ENCODE assay signal across 10 mouse cellular contexts in the genomic region with DNA sequence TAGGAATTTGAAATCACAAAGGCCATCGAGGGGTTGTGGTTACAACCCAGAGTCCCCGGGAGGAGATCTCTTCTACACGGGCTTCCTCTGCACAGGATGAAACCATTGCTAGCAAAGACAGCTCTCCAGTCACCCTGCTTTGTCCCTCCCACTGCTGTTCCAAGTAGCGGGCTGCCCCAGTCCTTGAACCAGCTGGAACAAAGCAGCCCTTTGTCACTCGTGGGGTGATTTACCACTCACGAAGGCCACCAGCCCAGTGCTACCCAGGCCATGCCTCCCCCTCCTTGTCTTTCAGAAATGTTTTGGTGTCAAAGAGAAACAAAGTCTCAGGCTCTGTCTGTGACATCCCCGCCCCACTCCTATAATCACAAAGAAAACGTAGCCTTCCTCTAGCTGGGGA. TPM values are rescaled to one million over a fixed set of nuclear protein-coding genes. Genes with fewer than 3 reads are reported as not detected.
DNase-seq lines count a peak whose midpoint lies in the region; ATAC-seq and TF ChIP-seq lines count a peak whose summit lies in the region.
"Had no signal": no experiment of that assay in that cellular context is flagged by ENCODE, and none has a peak within 500 bp of the region (broad histone marks: within the 10 kb centered on the region; RNA-seq: fewer than 3 reads in every experiment).

No protein-coding gene starts in this region.

- peak overlapping the region; percentile 81 for H3K27ac ChIP-seq in heart, adult 2 months
- H3K27ac ChIP-seq in lung, embryonic 14.5 days (ENCODE audit: low read depth): 0 out of 2 replicates have a peak overlapping the region, but pooled peaks have one; percentile 30
- H3K27ac ChIP-seq in cortical plate, adult 2 months (ENCODE audit: insufficient read depth, low read length): 0 out of 2 replicates have a peak overlapping the region, but pooled peaks have one; percentile 25
- H3K27ac ChIP-seq in limb, embryonic 15.5 days: peak overlapping the region; percentile 7; the same call in 1 of the 2 replicates

- H3K9ac ChIP-seq in heart, adult 2 months (ENCODE audit: low read depth, low read length): no peak overlapping the region
- H3K9ac ChIP-seq in lung, embryonic 14.5 days: no peak overlapping the region
- no peak overlapping the region for H3K9ac ChIP-seq in limb, embryonic 15.5 days

- H3K27me3 ChIP-seq in heart, adult 2 months (ENCODE audit: control insufficient read depth, insufficient read depth, low read length): no peaks in the 10 kb centered on the region
- no peaks in the 10 kb centered on the region for H3K27me3 ChIP-seq in lung, embryonic 14.5 days (ENCODE audit: insufficient read depth, low read length)
- no peaks in the 10 kb centered on the region for H3K27me3 ChIP-seq in limb, embryonic 15.5 days

- no peak overlapping the region for H3K4me3 ChIP-seq in heart, adult 2 months
- H3K4me3 ChIP-seq in lung, embryonic 14.5 days (ENCODE audit: low read depth, low read length): no peak overlapping the region
- H3K4me3 ChIP-seq in cortical plate, adult 2 months (ENCODE audit: insufficient read depth, low read length): no peak overlapping the region
- no peak overlapping the region for H3K4me3 ChIP-seq in limb, embryonic 15.5 days

- H3K36me3 ChIP-seq in heart, adult 2 months (ENCODE audit: control insufficient read depth, insufficient read depth, low read length): no peaks in the 10 kb centered on the region
- H3K36me3 ChIP-seq in lung, embryonic 14.5 days (ENCODE audit: insufficient read depth): peaks cover 4% of the 10 kb centered on the region
- H3K36me3 ChIP-seq in limb, embryonic 15.5 days: no peaks in the 10 kb centered on the region; the same call in 1 of the 2 replicates

- no peak for DNase-seq in heart, adult 2 months
- DNase-seq in heart, adult 11 months: no peak
- DNase-seq in lung, embryonic 14.5 days: no peak
- DNase-seq in lung, postnatal 14 days: no peak
- DNase-seq in B cell, adult 2 months: no peak
- DNase-seq in left cerebral cortex, adult 18-20 months (ENCODE audit: low spot score in 2 of 2): no peak
- DNase-seq: kidney, postnatal 36 days had no signal

- no peak for ATAC-seq in lung, embryonic 14.5 days (ENCODE audit: insufficient read depth)
- no peak for ATAC-seq in limb, embryonic 15.5 days (ENCODE audit: insufficient number of reproducible peaks, low FRiP score, low TSS enrichment, low read depth)

- no peak overlapping the region for H3K4me2 ChIP-seq in lung, embryonic 14.5 days
- no peak overlapping the region for H3K4me2 ChIP-seq in limb, embryonic 15.5 days
- H3K4me2 ChIP-seq: liver, embryonic 11.5 days had no signal

- TF ChIP-seq EP300 in heart, adult 2 months (IDR thresholded peaks at IDR 0.05; ENCODE audit: insufficient read depth, low read depth, low read length): no peak

- H3K9me3 ChIP-seq in lung, embryonic 14.5 days (ENCODE audit: low read depth, low read length): peaks cover 5% of the 10 kb centered on the region; the same call in 1 of the 2 replicates
- H3K9me3 ChIP-seq in limb, embryonic 15.5 days: no peaks in the 10 kb centered on the region

- no peak for TF ChIP-seq CTCF in heart, adult 2 months (IDR thresholded peaks at IDR 0.05)
- no peak for TF ChIP-seq CTCF in lung, embryonic 14.5 days (IDR thresholded peaks at IDR 0.05; ENCODE audit: low read depth)
- no peak for TF ChIP-seq CTCF in cortical plate, adult 2 months (IDR thresholded peaks at IDR 0.05; ENCODE audit: extremely low read depth, insufficient read depth, low read length)

- TF ChIP-seq POLR2A in heart, adult 2 months (IDR thresholded peaks at IDR 0.05; ENCODE audit: insufficient read depth, low read depth, low read length): no peak
- no peak for TF ChIP-seq POLR2A in cortical plate, adult 2 months (IDR thresholded peaks at IDR 0.05; ENCODE audit: extremely low read depth, insufficient read depth, low read length)

- 41% methylated on average over 8 of the region's 8 CpGs for WGBS in heart, adult 2 months
- 28% methylated on average over 8 of the region's 8 CpGs for WGBS in lung, embryonic 14.5 days
- 48% methylated on average over 8 of the region's 8 CpGs for WGBS in limb, embryonic 15.5 days

- intact Hi-C loops in heart, adult 2 months (cut with DNase I): no loop called here

- no peaks in the 10 kb centered on the region for H3K79me2 ChIP-seq in heart, adult 2 months (replicated peaks; ENCODE audit: control insufficient read depth, insufficient read depth, low read length)

- H3K4me1 ChIP-seq in heart, adult 2 months (ENCODE audit: control insufficient read depth, insufficient read depth, low read length): peaks cover 5% of the 10 kb centered on the region
- H3K4me1 ChIP-seq in lung, embryonic 14.5 days (ENCODE audit: insufficient read depth): peaks cover 24% of the 10 kb centered on the region
- H3K4me1 ChIP-seq in cortical plate, adult 2 months (ENCODE audit: control insufficient read depth, insufficient read depth, low read length): peaks cover 3% of the 10 kb centered on the region; the same call in 1 of the 2 replicates
- peaks cover 53% of the 10 kb centered on the region for H3K4me1 ChIP-seq in limb, embryonic 15.5 days

RNA-seq across cellular contexts. Expression of a gene that starts 10.4 kb away (rescaled TPM):
- total RNA-seq in heart, adult 2 months (2021): 10 to 100 TPM; 27.8 to 28.9 TPM
- 31.3 and 44.4 TPM in 2 replicates for polyA plus RNA-seq in heart, adult 2 months (2012; rRNA removed)
- 90.2 and 93.2 TPM in 2 replicates for polyA plus RNA-seq in lung, embryonic 14.5 days (2014; fragmentation: Nextera tagmentation; extraction: Ambion mirVana)
- 119 and 124 TPM in 2 replicates for polyA plus RNA-seq in cortical plate, adult 2 months (2012; rRNA removed)
- 126 and 133 TPM in 2 replicates for polyA plus RNA-seq in limb, embryonic 15.5 days (2015; fragmentation: Nextera tagmentation; extraction: Ambion mirVana)
- total RNA-seq in left cerebral cortex, adult 18-20 months (2021): 10 to 100 TPM; 73.7 to 85.4 TPM

Comparison
In these comparisons a context has a peak if more than half of its experiments do, and no peak if none do; other contexts are left out.
1. H3K27ac ChIP-seq: peak in every context shown above with its lines; median percentile 81 in heart, adult 2 months; 30 in lung, embryonic 14.5 days; 25 in cortical plate, adult 2 months; 7 in limb, embryonic 15.5 days.